In genomic region chr1:138984161-138984560, GRCm38 (mm10) we compare ENCODE assay signal across 25 mouse cellular contexts. TPM values are rescaled to one million over a fixed set of nuclear protein-coding genes. Genes with fewer than 3 reads are reported as not detected.
DNase-seq lines count a peak whose midpoint lies in the region; ATAC-seq and TF ChIP-seq lines count a peak whose summit lies in the region.
"Had no signal": no experiment of that assay in that cellular context is flagged by ENCODE, and none has a peak within 500 bp of the region (broad histone marks: within the 10 kb centered on the region; RNA-seq: fewer than 3 reads in every experiment).

No protein-coding gene starts in this region.

- TF ChIP-seq EP300 in heart, postnatal 0 days (IDR thresholded peaks at IDR 0.05; ENCODE audit: low read depth), result no peak

- H3K9me3 ChIP-seq in heart, embryonic 11.5 days (replicated peaks; ENCODE audit: control insufficient read depth, low read length), result no peaks in the 10 kb centered on the region
- H3K9me3 ChIP-seq in heart, postnatal 0 days (replicated peaks; ENCODE audit: control insufficient read depth, low read length), result no peaks in the 10 kb centered on the region
- H3K9me3 ChIP-seq in midbrain, embryonic 13.5 days, result no peaks in the 10 kb centered on the region
- H3K9me3 ChIP-seq in midbrain, embryonic 10.5 days (replicated peaks), result no peaks in the 10 kb centered on the region
- H3K9me3 ChIP-seq: embryonic facial prominence, embryonic 10.5 days; embryonic facial prominence, embryonic 15.5 days; heart, embryonic 10.5 days; lung, embryonic 15.5 days; neural tube, embryonic 13.5 days had no signal

- TF ChIP-seq CTCF in heart, postnatal 0 days (IDR thresholded peaks at IDR 0.05; ENCODE audit: low read depth), result no peak

- no peak for DNase-seq in cerebellum, postnatal 10 days
- peak; percentile 94 for DNase-seq in heart, adult 11 months
- DNase-seq in heart, postnatal 0 days (ENCODE audit: low spot score), result no peak
- no peak for DNase-seq in heart, postnatal 14 days
- DNase-seq in midbrain, embryonic 10.5 days (ENCODE audit: low spot score), result no peak
- DNase-seq: gastrocnemius, postnatal 36 days; kidney, adult 8-10 months; liver; thymus, adult 18-20 months; thymus, postnatal 25 days had no signal

- intact Hi-C loops in heart, postnatal 14 days (cut with DNase I), result no loop called here

- no peak overlapping the region for H3K27ac ChIP-seq in heart, embryonic 11.5 days (ENCODE audit: low read depth, low read length)
- H3K27ac ChIP-seq in heart, postnatal 0 days (ENCODE audit: low read depth), result peak overlapping the region; percentile 82
- no peak overlapping the region for H3K27ac ChIP-seq in midbrain, embryonic 13.5 days
- no peak overlapping the region for H3K27ac ChIP-seq in midbrain, embryonic 10.5 days (replicated peaks)
- H3K27ac ChIP-seq: embryonic facial prominence, embryonic 10.5 days; embryonic facial prominence, embryonic 15.5 days; heart, embryonic 10.5 days; kidney, postnatal 0 days; liver, embryonic 14.5 days; lung, embryonic 15.5 days; stomach, postnatal 0 days had no signal

- no peak overlapping the region for H3K9ac ChIP-seq in heart, embryonic 11.5 days (ENCODE audit: low read depth, low read length)
- H3K9ac ChIP-seq in heart, postnatal 0 days (replicated peaks; ENCODE audit: low read depth, low read length), result no peak overlapping the region
- no peak overlapping the region for H3K9ac ChIP-seq in midbrain, embryonic 13.5 days (replicated peaks)
- H3K9ac ChIP-seq: embryonic facial prominence, embryonic 15.5 days; liver, embryonic 14.5 days; lung, embryonic 15.5 days; neural tube, embryonic 13.5 days had no signal

- H3K36me3 ChIP-seq in heart, embryonic 11.5 days (ENCODE audit: control insufficient read depth, insufficient read depth, low read length), result no peaks in the 10 kb centered on the region
- no peaks in the 10 kb centered on the region for H3K36me3 ChIP-seq in heart, postnatal 0 days (replicated peaks; ENCODE audit: control insufficient read depth, insufficient read depth, low read length)
- H3K36me3 ChIP-seq in midbrain, embryonic 13.5 days, result no peaks in the 10 kb centered on the region
- no peaks in the 10 kb centered on the region for H3K36me3 ChIP-seq in midbrain, embryonic 10.5 days
- H3K36me3 ChIP-seq: embryonic facial prominence, embryonic 10.5 days; embryonic facial prominence, embryonic 15.5 days; heart, embryonic 10.5 days; lung, embryonic 15.5 days; neural tube, embryonic 13.5 days had no signal

- H3K4me3 ChIP-seq in heart, embryonic 11.5 days (ENCODE audit: low read depth, low read length), result no peak overlapping the region
- H3K4me3 ChIP-seq in heart, postnatal 0 days (ENCODE audit: low read depth, low read length), result no peak overlapping the region
- H3K4me3 ChIP-seq in midbrain, embryonic 13.5 days (replicated peaks), result no peak overlapping the region
- H3K4me3 ChIP-seq in midbrain, embryonic 10.5 days, result no peak overlapping the region
- H3K4me3 ChIP-seq: embryonic facial prominence, embryonic 10.5 days; embryonic facial prominence, embryonic 15.5 days; heart, embryonic 10.5 days; lung, embryonic 15.5 days; myocyte; neural tube, embryonic 13.5 days had no signal

- peaks cover 16% of the 10 kb centered on the region for H3K4me1 ChIP-seq in heart, embryonic 11.5 days (ENCODE audit: control insufficient read depth, insufficient read depth, low read length)
- H3K4me1 ChIP-seq in heart, postnatal 0 days (ENCODE audit: control insufficient read depth, insufficient read depth), result peaks cover 22% of the 10 kb centered on the region
- H3K4me1 ChIP-seq in midbrain, embryonic 13.5 days (replicated peaks), result peaks cover 19% of the 10 kb centered on the region
- H3K4me1 ChIP-seq in midbrain, embryonic 10.5 days, result peaks cover 19% of the 10 kb centered on the region

- peak; percentile 42; the same call in 1 of the 2 replicates for ATAC-seq in cerebellum, adult (ENCODE audit: insufficient number of reproducible peaks, low FRiP score, low TSS enrichment)
- ATAC-seq in heart, embryonic 11.5 days (replicated peaks; ENCODE audit: insufficient number of reproducible peaks, low FRiP score, low TSS enrichment), result no peak
- ATAC-seq in heart, postnatal 0 days (ENCODE audit: insufficient read depth, low read depth), result peak; percentile 24; the same call in 1 of the 2 replicates
- ATAC-seq in midbrain, embryonic 13.5 days, result peak; percentile 27; the same call in 1 of the 2 replicates
- ATAC-seq: activated CD4-positive, CD25-positive, alpha-beta regulatory T cell, adult 4 months had no signal

- 82% methylated on average over 4 of the region's 4 CpGs for WGBS in heart, embryonic 11.5 days (ENCODE audit: insufficient replicate concordance)
- WGBS in heart, postnatal 0 days, result 70% methylated on average over 4 of the region's 4 CpGs
- WGBS in midbrain, embryonic 13.5 days, result 92% methylated on average over 4 of the region's 4 CpGs
- WGBS in midbrain, embryonic 10.5 days, result 89% methylated on average over 4 of the region's 4 CpGs

- no peaks in the 10 kb centered on the region for H3K27me3 ChIP-seq in heart, embryonic 11.5 days (ENCODE audit: control insufficient read depth, insufficient read depth, low read length)
- no peaks in the 10 kb centered on the region for H3K27me3 ChIP-seq in heart, postnatal 0 days (ENCODE audit: control insufficient read depth, insufficient read depth, low read length)
- H3K27me3 ChIP-seq in midbrain, embryonic 13.5 days, result no peaks in the 10 kb centered on the region
- no peaks in the 10 kb centered on the region for H3K27me3 ChIP-seq in midbrain, embryonic 10.5 days (ENCODE audit: low read depth, poor library complexity, severe bottlenecking)
- H3K27me3 ChIP-seq: CH12.LX; embryonic facial prominence, embryonic 15.5 days; lung, embryonic 15.5 days; neural tube, embryonic 13.5 days had no signal

- no peak overlapping the region for H3K4me2 ChIP-seq in heart, embryonic 11.5 days
- H3K4me2 ChIP-seq in heart, postnatal 0 days (ENCODE audit: low read depth, low read length), result peak overlapping the region; percentile 53; the same call in 1 of the 2 replicates
- no peak overlapping the region for H3K4me2 ChIP-seq in midbrain, embryonic 13.5 days (replicated peaks)
- H3K4me2 ChIP-seq: embryonic facial prominence, embryonic 15.5 days; lung, embryonic 15.5 days; midbrain, embryonic 11.5 days; neural tube, embryonic 13.5 days had no signal

RNA-seq across cellular contexts. Expression of gene Dennd1b, which starts 20.9 kb away (rescaled TPM):
- 10.1 and 14.3 TPM in 2 replicates for polyA plus RNA-seq in heart, embryonic 11.5 days (2014; fragmentation: Nextera tagmentation; extraction: Ambion mirVana)
- total RNA-seq in heart, postnatal 0 days (2014; rRNA removed; ENCODE audit: low replicate concordance), result 17.2 and 39.6 TPM in 2 replicates
- 10.3 and 11.1 TPM in 2 replicates for polyA plus RNA-seq in heart, postnatal 0 days (2015; fragmentation: Nextera tagmentation; extraction: Ambion mirVana)
- total RNA-seq in heart, postnatal 14 days (2021), result 10 to 100 TPM; 22.2 to 23.5 TPM
- polyA plus RNA-seq in midbrain, embryonic 13.5 days (2015; fragmentation: Nextera tagmentation; extraction: Ambion mirVana), result 13.0 and 13.1 TPM in 2 replicates
- polyA plus RNA-seq in midbrain, embryonic 10.5 days (2016; fragmentation: Nextera tagmentation; extraction: Ambion mirVana), result 6.4 and 9.4 TPM in 2 replicates
